31 mouse cellular contexts compared by ENCODE assay signal in genomic region chr16:47488525-47488924, GRCm38 (mm10).
"Had no signal": no experiment of that assay in that cellular context is flagged by ENCODE, and none has a peak within 500 bp of the region (broad histone marks: within the 10 kb centered on the region; RNA-seq: fewer than 3 reads in every experiment).

No protein-coding gene starts in this region.

- H3K4me3 ChIP-seq: limb, embryonic 10.5 days; limb, embryonic 12.5 days; limb, embryonic 13.5 days; limb, embryonic 15.5 days; liver, embryonic 12.5 days; liver, embryonic 13.5 days; liver, embryonic 15.5 days; lung, embryonic 15.5 days; megakaryocyte, embryonic 14.5 days; midbrain, embryonic 10.5 days; midbrain, embryonic 12.5 days; midbrain, embryonic 13.5 days; midbrain, embryonic 15.5 days; myocyte; neural tube, embryonic 12.5 days had no signal

- H3K4me2 ChIP-seq: limb, embryonic 12.5 days; limb, embryonic 13.5 days; limb, embryonic 15.5 days; liver, embryonic 11.5 days; liver, embryonic 12.5 days; liver, embryonic 13.5 days; liver, embryonic 15.5 days; lung, embryonic 14.5 days; lung, embryonic 15.5 days; midbrain, embryonic 11.5 days; midbrain, embryonic 12.5 days; midbrain, embryonic 13.5 days; midbrain, embryonic 15.5 days; neural tube, embryonic 12.5 days had no signal

- H3K4me1 ChIP-seq: limb, embryonic 10.5 days; limb, embryonic 12.5 days; limb, embryonic 13.5 days; limb, embryonic 15.5 days; liver, embryonic 12.5 days; liver, embryonic 13.5 days; liver, embryonic 15.5 days; lung, embryonic 15.5 days; megakaryocyte, embryonic 14.5 days; midbrain, embryonic 10.5 days; midbrain, embryonic 12.5 days; midbrain, embryonic 13.5 days; midbrain, embryonic 15.5 days; neural tube, embryonic 12.5 days had no signal

- H3K27me3 ChIP-seq: limb, embryonic 12.5 days; limb, embryonic 13.5 days; limb, embryonic 15.5 days; liver, embryonic 12.5 days; liver, embryonic 13.5 days; liver, embryonic 15.5 days; lung, embryonic 15.5 days; megakaryocyte, embryonic 14.5 days; midbrain, embryonic 12.5 days; midbrain, embryonic 13.5 days; midbrain, embryonic 15.5 days; neural tube, embryonic 12.5 days had no signal

- ATAC-seq: liver, embryonic 12.5 days; liver, postnatal 0 days; lung, postnatal 0 days; midbrain, embryonic 13.5 days; midbrain, embryonic 15.5 days; midbrain, embryonic 16.5 days had no signal

- H3K9me3 ChIP-seq: limb, embryonic 10.5 days; limb, embryonic 12.5 days; limb, embryonic 13.5 days; limb, embryonic 15.5 days; liver, embryonic 12.5 days; liver, embryonic 13.5 days; liver, embryonic 15.5 days; lung, embryonic 15.5 days; megakaryocyte, embryonic 14.5 days; midbrain, embryonic 10.5 days; midbrain, embryonic 12.5 days; midbrain, embryonic 13.5 days; midbrain, embryonic 15.5 days; neural tube, embryonic 12.5 days had no signal

- H3K36me3 ChIP-seq: limb, embryonic 10.5 days; limb, embryonic 12.5 days; limb, embryonic 13.5 days; limb, embryonic 15.5 days; liver, embryonic 12.5 days; liver, embryonic 13.5 days; liver, embryonic 15.5 days; lung, embryonic 15.5 days; midbrain, embryonic 10.5 days; midbrain, embryonic 12.5 days; midbrain, embryonic 13.5 days; midbrain, embryonic 15.5 days; neural tube, embryonic 12.5 days had no signal

- DNase-seq: liver; liver, embryonic 13.5 days; liver, postnatal 0 days; lung, adult 18-20 months; lung, adult 2 months; lung, embryonic 14.5 days; lung, postnatal 10 days; lung, postnatal 14 days; lung, postnatal 36 days; lung, postnatal 4 days; midbrain, embryonic 14.5 days had no signal

- H3K9ac ChIP-seq: limb, embryonic 12.5 days; limb, embryonic 13.5 days; limb, embryonic 15.5 days; liver, embryonic 12.5 days; liver, embryonic 13.5 days; liver, embryonic 14.5 days; liver, embryonic 15.5 days; liver, postnatal 0 days; lung, embryonic 14.5 days; lung, embryonic 15.5 days; midbrain, embryonic 12.5 days; midbrain, embryonic 13.5 days; midbrain, embryonic 15.5 days; neural tube, embryonic 12.5 days had no signal

- H3K27ac ChIP-seq: limb, embryonic 10.5 days; limb, embryonic 12.5 days; limb, embryonic 13.5 days; limb, embryonic 15.5 days; liver, embryonic 12.5 days; liver, embryonic 13.5 days; liver, embryonic 14.5 days; liver, embryonic 15.5 days; lung, embryonic 15.5 days; macrophage; midbrain, embryonic 10.5 days; midbrain, embryonic 12.5 days; midbrain, embryonic 13.5 days; midbrain, embryonic 15.5 days; neural tube, embryonic 12.5 days had no signal
